Mouse (Mus musculus) CH12F3 (cell line): ENCODE measurements around the gene 1700088E04Rik.

Source experiments
- in situ Hi-C: fragments of 300-500 bp; cut with MboI; formaldehyde crosslinking; loops from 2 replicates; pipeline ENCODE4 v1.14.3; 2020; ENCODE audit warnings: low sequenced_read_pairs

The 1700088E04Rik gene

GRCm38 (mm10) chr15:79133191-79133661 is 7.8 kb downstream of the 1700088E04Rik start:
- in situ Hi-C loops, result no loop called here

GRCm38 (mm10) chr15:79131442-79131841 is 9.6 kb downstream of the 1700088E04Rik start:
- in situ Hi-C loops, result no loop called here

- in situ Hi-C loops, result no loop called here
These were observed 10.3 kb downstream of the 1700088E04Rik start for GRCm38 (mm10) chr15:79130782-79131181.

GRCm38 (mm10) chr15:79129311-79129710 is 11.7 kb downstream of the 1700088E04Rik start:
- in situ Hi-C loops, result no loop called here

- in situ Hi-C loops, result no loop called here
These were observed 12.8 kb downstream of the 1700088E04Rik start for GRCm38 (mm10) chr15:79128208-79128607.

- in situ Hi-C loops, result no loop called here
These were observed 14.0 kb downstream of the 1700088E04Rik start for GRCm38 (mm10) chr15:79127101-79127500.

- in situ Hi-C loops, result no loop called here
These were observed 14.7 kb downstream of the 1700088E04Rik start for GRCm38 (mm10) chr15:79126217-79126932.

- in situ Hi-C loops, result no loop called here
These were observed 16.6 kb downstream of the 1700088E04Rik start for GRCm38 (mm10) chr15:79124331-79124875.

- in situ Hi-C loops, result no loop called here
These were observed 17.3 kb downstream of the 1700088E04Rik start for GRCm38 (mm10) chr15:79123751-79124150.

GRCm38 (mm10) chr15:79122546-79122945 is 18.5 kb downstream of the 1700088E04Rik start:
- in situ Hi-C loops, result no loop called here

- in situ Hi-C loops, result no loop called here
These were observed 18.9 kb downstream of the 1700088E04Rik start for GRCm38 (mm10) chr15:79122119-79122518.

- in situ Hi-C loops, result no loop called here
These were observed 21.6 kb downstream of the 1700088E04Rik start for GRCm38 (mm10) chr15:79119491-79119890.

- in situ Hi-C loops, result no loop called here
These were observed 25.8 kb downstream of the 1700088E04Rik start for GRCm38 (mm10) chr15:79115276-79115675.

GRCm38 (mm10) chr15:79111774-79112173 is 29.3 kb downstream of the 1700088E04Rik start:
- in situ Hi-C loops, result no loop called here

GRCm38 (mm10) chr15:79110528-79110927 is 30.5 kb downstream of the 1700088E04Rik start:
- in situ Hi-C loops, result no loop called here

- in situ Hi-C loops, result no loop called here
These were observed 31.0 kb downstream of the 1700088E04Rik start for GRCm38 (mm10) chr15:79110031-79110430.

- in situ Hi-C loops, result no loop called here
These were observed 31.6 kb downstream of the 1700088E04Rik start for GRCm38 (mm10) chr15:79109321-79109934.

GRCm38 (mm10) chr15:79108421-79109320 is 32.4 kb downstream of the 1700088E04Rik start, which contains the start of gene Micall1:
Micall1 (plus strand) TSS chr15:79108898.
- in situ Hi-C loops, result no loop called here

GRCm38 (mm10) chr15:79107966-79108365 is 33.1 kb downstream of the 1700088E04Rik start:
- in situ Hi-C loops, result no loop called here

GRCm38 (mm10) chr15:79105804-79106203 is 35.2 kb downstream of the 1700088E04Rik start:
- in situ Hi-C loops, result no loop called here

- in situ Hi-C loops, result no loop called here
These were observed 37.8 kb downstream of the 1700088E04Rik start for GRCm38 (mm10) chr15:79103264-79103663.
